Mouse (Mus musculus) neural tube, embryonic 10.5 days (tissue): ENCODE results near the gene Lman2.

Experiments
- DNase-seq: peaks from one replicate; pipeline ENCODE4 v3.0.0-alpha.2; 2017; ENCODE audit warnings: low spot score; ENCODE audit errors: extremely low spot score

Gene Lman2

GRCm38 (mm10) chr13:55371007-55371681 lies 8.6 kb upstream of the Lman2 start:
- DNase-seq = no peak

GRCm38 (mm10) chr13:55370234-55370633 lies 7.7 kb upstream of the Lman2 start:
- DNase-seq = no peak

GRCm38 (mm10) chr13:55369531-55370114 lies 7.0 kb upstream of the Lman2 start, which contains the start of gene Rgs14:
Gene Rgs14, plus strand, starts transcription at chr13:55369732.
- no peak for DNase-seq

GRCm38 (mm10) chr13:55368401-55368800 lies 5.8 kb upstream of the Lman2 start:
- DNase-seq = no peak

GRCm38 (mm10) chr13:55361974-55362452 lies 570 bp downstream of the Lman2 start:
- no peak for DNase-seq

DNA sequence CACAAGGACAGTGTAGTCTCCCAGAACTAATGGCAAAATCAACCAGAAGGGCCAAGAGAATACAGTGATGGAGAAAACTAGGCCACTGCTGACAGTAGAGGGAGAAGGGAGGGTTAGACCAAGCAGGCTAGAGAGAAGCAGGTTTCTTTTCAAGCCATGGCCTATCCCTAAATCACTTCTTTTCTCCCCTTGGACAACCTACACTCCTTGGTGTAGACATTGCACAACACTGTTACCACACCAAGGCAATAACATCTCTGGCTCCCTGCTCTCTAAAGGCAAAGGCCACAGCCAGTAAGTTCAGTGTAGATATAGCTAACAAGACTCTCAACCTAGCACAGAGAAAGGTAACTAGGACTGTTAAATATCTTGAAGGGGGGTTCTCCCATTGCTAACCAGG lies 1.4 kb downstream of the Lman2 start:
- DNase-seq = no peak

DNA sequence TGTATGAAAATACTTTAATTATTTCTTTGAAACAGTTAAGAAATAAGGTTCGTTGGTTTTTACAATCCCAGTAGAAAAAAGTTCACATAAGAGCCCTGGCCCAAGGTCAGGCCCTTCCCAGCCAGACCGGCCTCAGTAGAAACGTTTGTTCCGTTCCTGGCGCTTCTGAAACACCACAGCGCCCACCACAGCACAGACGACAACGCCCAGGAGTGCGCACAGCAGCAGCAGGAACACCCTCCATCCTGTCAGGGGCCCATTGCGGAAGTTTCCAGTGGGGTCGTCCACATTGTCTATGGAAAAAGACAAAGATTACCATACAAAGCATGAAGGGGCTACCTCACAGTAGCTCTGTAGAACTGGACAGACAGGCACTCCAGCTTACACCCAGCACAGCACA lies 15.8 kb downstream of the Lman2 start:
- no peak for DNase-seq

DNA sequence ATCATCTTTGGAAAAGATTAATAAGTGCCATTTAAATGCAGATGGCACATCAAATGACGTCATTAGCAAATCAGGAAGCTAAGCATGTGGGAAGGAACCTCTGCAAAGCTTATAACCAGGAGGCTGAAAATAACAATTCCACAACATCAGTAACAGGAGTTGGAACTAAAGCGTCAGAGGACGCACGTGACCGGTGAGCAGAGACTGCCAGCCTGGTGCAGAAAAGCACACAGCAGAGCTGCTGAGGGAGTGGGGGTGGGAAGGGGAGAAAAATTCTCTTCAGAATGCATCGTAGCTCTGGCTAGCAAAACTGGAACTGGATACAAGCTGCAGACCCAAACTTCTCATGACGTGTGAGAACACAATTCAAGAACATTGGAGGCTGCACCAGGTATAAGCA lies 18.3 kb downstream of the Lman2 start:
- no peak for DNase-seq

DNA sequence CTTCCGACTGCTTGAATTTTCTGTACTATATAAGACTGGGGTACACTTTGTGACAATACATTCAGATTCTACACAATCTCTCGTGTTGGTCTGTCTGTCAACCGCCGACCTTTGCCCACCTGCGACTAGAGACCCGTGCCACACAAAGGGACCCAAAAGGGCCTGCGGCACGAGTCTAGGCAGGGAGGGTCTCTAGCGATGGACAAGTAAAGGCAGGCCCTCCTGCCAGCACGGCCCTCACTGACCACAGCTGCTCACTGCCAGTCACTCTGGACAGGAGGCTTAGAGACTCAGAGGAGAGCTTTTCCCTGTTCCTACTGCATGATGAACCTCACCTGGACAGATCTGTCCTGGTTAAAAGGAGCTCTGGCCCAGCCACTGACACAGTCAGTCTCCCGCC lies 20.1 kb downstream of the Lman2 start:
- no peak for DNase-seq

GRCm38 (mm10) chr13:55339259-55339658 lies 23.3 kb downstream of the Lman2 start:
- DNase-seq = no peak

DNA sequence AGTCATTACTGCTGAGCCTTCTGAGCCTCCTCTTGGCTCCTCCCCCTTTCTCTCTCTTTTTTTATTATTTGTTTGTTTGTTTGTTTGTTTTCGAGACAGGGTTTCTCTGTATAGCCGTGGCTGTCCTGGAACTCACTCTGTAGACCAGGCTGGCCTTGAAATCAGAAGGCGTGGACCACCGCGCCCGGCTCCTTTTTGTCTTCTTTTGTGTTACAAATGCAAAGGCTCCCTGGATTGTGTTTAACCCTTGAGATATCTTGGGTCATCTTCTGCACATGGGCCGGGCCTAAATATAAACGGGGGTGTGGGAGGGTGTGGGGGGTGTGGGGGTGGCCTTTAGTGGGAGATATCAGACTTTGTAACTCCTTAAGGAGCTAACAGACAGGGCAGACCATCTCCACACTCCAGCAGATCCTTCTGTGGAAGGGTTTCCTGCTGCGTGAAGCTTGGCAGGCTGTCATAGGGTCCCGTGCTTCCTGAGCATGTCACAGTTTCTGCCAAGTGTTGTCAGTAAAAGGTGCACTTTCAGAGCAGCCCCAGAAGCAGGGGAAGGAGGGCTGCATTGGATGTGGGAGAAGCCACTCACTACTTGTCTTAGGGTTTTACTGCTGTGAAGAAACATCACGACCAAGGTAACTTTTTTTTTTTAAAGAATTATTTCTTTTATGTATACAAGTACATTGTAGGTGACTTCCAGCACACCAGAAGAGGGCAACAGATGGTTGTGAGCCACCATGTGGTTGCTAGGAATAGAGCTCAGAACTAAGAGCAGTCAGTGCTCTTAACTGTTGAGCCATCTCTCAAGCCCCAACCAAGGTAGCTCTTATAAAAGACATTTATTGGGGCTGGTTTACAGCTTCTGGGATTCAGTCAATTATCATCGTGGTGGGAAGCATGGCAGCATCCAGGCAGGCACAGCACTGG lies 24.2 kb downstream of the Lman2 start:
- no peak for DNase-seq

- DNase-seq = no peak
Observed at GRCm38 (mm10) chr13:55337341-55337975, 25.1 kb downstream of the Lman2 start.

DNA sequence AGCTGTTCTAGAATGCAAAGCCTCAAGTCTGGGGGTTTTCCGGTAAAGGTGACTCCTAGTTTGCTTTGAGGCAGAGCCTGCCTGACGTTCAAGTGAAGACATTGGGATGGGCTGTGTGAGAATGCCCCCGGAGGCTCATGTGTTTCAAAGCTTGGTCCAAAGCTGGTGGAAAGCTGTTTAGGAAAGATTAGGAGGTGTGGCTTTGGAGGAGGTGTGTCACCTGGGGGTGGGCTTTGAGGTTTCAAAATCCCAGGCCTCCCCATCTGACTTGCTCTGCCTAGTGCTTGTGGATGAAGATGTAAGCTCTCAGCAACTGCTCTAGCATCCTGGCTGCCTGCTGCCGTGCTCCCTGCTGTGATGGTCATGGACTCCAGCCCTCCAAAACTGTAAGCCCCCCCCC lies 26.9 kb downstream of the Lman2 start:
- no peak for DNase-seq

DNA sequence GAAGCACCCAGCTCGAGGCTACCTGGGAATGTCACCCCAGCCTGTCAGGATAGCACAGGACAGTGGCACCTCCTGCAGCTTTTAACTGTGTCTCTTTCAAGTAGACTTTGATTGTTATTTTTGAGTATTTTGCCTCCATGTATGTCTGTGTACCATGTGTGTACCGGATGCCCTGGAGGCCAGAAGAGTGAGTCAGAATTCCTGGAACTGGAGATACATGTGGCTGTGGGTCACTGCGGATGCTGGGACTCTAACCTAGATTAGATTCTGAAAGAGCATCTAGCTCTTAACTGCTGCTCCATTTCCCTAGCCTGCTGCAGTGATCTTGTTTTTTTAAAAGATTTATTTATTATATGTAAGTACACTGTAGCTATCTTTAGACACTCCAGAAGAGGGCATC lies 30.3 kb downstream of the Lman2 start:
- DNase-seq = no peak

- DNase-seq = no peak
Observed at GRCm38 (mm10) chr13:55330567-55331400, 31.8 kb downstream of the Lman2 start.

DNA sequence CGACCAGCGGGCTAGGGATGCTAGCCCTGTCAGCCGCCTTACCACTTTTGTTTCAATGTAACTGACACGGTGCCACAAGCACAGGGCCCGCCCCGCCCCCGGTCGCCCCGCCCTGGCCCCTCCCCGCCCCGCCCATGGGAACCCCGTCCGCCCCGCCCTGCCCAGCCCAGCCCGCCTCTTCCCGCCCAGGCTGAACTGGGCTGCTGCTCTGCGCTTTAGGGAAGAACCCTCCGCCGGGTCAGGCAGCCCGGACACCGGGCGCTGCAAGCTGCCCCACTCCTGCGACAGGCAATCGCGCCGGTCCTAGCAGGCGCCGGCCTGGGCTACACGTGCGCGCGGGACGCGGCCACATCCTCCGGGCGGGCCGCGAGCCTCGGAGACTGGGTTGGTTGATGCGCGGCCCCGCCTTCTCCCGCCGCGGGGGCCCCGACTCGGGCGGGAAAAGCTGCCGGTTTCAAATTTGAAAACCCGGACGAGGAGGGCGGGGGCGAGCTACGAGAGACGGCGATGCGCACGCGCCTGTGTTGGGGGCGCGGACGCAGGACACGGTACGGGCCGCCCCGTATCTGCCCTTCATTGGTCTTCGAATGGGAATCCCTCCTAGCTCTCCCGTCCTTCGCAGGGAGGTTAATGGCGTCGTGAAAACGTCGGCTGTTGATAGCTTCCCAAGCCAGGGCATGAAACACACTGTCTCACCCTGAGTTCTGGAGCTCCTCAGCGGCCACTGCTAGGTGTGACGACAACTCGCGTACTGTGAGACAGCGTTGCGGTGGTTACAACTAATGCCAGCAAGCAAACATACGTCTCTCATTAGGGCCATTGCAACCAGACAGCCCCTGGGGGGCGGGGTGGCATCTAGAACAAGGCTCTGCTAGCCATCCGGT lies 32.7 kb downstream of the Lman2 start, which contains the start of gene Mxd3:
Gene Mxd3 (minus strand): TSS at position 141 of the 884 bp plus-strand sequence.
- peak; percentile 93 for DNase-seq

DNA sequence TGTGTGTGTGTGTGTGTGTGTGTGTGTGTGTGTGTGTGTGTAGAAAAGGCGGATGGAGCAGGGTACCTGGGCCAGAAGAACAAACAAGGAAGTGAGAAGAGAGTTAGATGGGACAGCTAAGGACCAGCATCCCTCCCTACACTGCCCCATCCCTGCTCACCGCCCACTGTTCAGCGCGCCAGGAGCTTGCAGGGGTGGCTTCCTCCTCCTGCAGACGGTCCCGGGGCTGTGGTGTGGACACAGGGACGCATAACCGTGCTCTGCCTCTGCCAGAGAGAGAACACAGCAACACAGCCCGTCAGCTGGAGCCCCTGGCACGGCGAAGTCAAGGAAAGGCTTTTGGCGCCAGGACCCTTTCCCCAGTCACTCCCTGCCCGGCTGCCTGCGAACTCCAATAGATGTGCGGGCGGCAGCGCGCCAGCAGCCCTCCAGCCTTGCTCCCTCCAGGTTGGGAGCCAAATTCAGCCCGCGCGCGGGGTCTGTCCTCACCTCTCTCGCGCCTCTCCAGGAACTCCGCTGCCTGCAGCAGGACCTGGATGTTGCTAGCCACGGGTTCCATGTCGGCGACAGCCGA lies 33.4 kb downstream of the Lman2 start:
- DNase-seq = no peak

DNA sequence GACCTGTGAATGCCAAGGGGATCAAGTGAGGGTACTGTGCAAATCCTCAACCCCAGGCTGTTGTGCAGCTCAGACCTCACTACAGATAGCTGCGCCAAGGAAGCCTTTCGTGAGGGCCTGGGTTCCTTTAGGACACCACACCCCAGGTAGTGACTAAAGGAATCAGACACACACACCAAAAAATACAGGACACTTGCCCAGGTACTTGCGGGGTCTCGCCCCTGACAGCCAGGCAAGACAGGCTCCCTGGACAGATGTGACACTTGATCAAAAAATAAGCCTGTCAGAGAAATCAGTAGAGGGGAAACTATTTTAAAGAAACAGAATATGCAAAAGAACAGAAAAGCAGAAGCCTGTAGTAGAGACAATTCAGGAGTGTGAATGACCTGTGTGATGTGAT lies 33.9 kb downstream of the Lman2 start:
- no peak for DNase-seq

GRCm38 (mm10) chr13:55328171-55328570 lies 34.4 kb downstream of the Lman2 start:
- no peak for DNase-seq
